Mouse (Mus musculus) MEL (cell line): ENCODE measurements around the gene Gpr108. TPM values are rescaled to one million over a fixed set of nuclear protein-coding genes. Genes with fewer than 3 reads are reported as not detected.

ENCODE experiments used
- DNase-seq: peaks from one replicate; pipeline ENCODE4 v3.0.0; 2011; ENCODE audit warnings: low read depth, low spot score
- H3K27ac ChIP-seq: 2 replicates; pipeline ENCODE4 v1.5.1; 2012; ENCODE audit warnings: low read depth, mild to moderate bottlenecking, control low read depth, low read length, moderate library complexity; ENCODE audit not compliant: control insufficient read depth
- H3K27me3 ChIP-seq, 2 experiments: fragments of 150-350 bp in 1 of 2; sonication (generic) in 1 of 2; 2 replicates each; pipeline ENCODE4 v1.6.1; 2012; ENCODE audit warnings: low read length in 2 of 2, mild to moderate bottlenecking in 2 of 2, improper control_type of control experiment in 1 of 2, moderate library complexity in 1 of 2; ENCODE audit not compliant: insufficient read depth in 2 of 2, control insufficient read depth in 1 of 2
- H3K36me3 ChIP-seq, 2 experiments: 2 replicates each; pipeline ENCODE4 v1.6.1; 2012 to 2014; ENCODE audit warnings: low read length in 2 of 2, improper control_type of control experiment in 1 of 2, inconsistent platforms in 1 of 2, mild to moderate bottlenecking in 1 of 2; ENCODE audit not compliant: insufficient read depth in 2 of 2, control insufficient read depth in 1 of 2
- H3K4me1 ChIP-seq, 2 experiments: fragments of 150-350 bp in 1 of 2; sonication (generic) in 1 of 2; 2 replicates each; pipeline ENCODE4 v1.6.1; 2012; ENCODE audit warnings: low read length in 2 of 2, improper control_type of control experiment in 1 of 2, mild to moderate bottlenecking in 1 of 2; ENCODE audit not compliant: insufficient read depth in 2 of 2, control insufficient read depth in 1 of 2
- H3K4me3 ChIP-seq, 2 experiments: fragments of 150-350 bp in 1 of 2; sonication (generic) in 1 of 2; 2 replicates each; pipeline ENCODE4 v1.5.1; 2012; ENCODE audit warnings: low read depth in 2 of 2, low read length in 2 of 2, mild to moderate bottlenecking in 2 of 2, moderate library complexity in 2 of 2, control low read depth in 1 of 2, improper control_type of control experiment in 1 of 2; ENCODE audit not compliant: control insufficient read depth in 1 of 2, insufficient read depth in 1 of 2
- H3K79me2 ChIP-seq: 2 replicates; pipeline ENCODE4 v1.6.1; 2012; ENCODE audit warnings: mild to moderate bottlenecking, low read length, moderate library complexity; ENCODE audit not compliant: control insufficient read depth, poor library complexity, insufficient read depth
- H3K9ac ChIP-seq: 2 replicates; pipeline ENCODE4 v1.6.1; 2012; ENCODE audit warnings: low read depth, mild to moderate bottlenecking, control low read depth, low read length, moderate library complexity; ENCODE audit not compliant: control insufficient read depth, poor library complexity, severe bottlenecking
- H3K9me3 ChIP-seq: fragments of 150-350 bp; sonication (generic); replicated peaks from 2 replicates; pipeline ENCODE4 v1.6.1; 2012; ENCODE audit warnings: mild to moderate bottlenecking, low read length, improper control_type of control experiment, moderate library complexity; ENCODE audit not compliant: insufficient read depth
- CHD1 ChIP-seq: IDR thresholded peaks from 2 replicates; pipeline ENCODE4 v1.6.1; 2012; ENCODE audit warnings: low read depth, mild to moderate bottlenecking, inconsistent platforms, low read length, improper control_type of control experiment
- CHD2 ChIP-seq: IDR thresholded peaks from 2 replicates; pipeline ENCODE4 v1.6.1; 2011; ENCODE audit warnings: low read length, improper control_type of control experiment
- CTCF ChIP-seq, 3 experiments: IDR thresholded peaks in 2 of 3; conservative IDR thresholded peaks in 1 of 3; 2 replicates each; pipeline ENCODE4 v1.5.1; 2011 to 2012; ENCODE audit warnings: low read length in 3 of 3, low read depth in 2 of 3, mild to moderate bottlenecking in 2 of 3, improper control_type of control experiment in 1 of 3, inconsistent platforms in 1 of 3, mixed read lengths in 1 of 3, moderate library complexity in 1 of 3; ENCODE audit not compliant: control insufficient read depth in 1 of 3, insufficient read depth in 1 of 3, poor library complexity in 1 of 3, severe bottlenecking in 1 of 3
- E2F4 ChIP-seq: IDR thresholded peaks from 2 replicates; pipeline ENCODE4 v1.6.1; 2011; ENCODE audit warnings: low read depth, low read length, improper control_type of control experiment, borderline replicate concordance
- ELF1 ChIP-seq: IDR thresholded peaks from 2 replicates; pipeline ENCODE4 v1.6.1; 2014; ENCODE audit warnings: low read depth, mild to moderate bottlenecking, inconsistent platforms, low read length, improper control_type of control experiment, moderate library complexity
- EP300 ChIP-seq, 2 experiments: IDR thresholded peaks; 2 replicates each; pipeline ENCODE4 v1.6.1; 2011; ENCODE audit warnings: improper control_type of control experiment in 2 of 2, low read length in 2 of 2, low read depth in 1 of 2, mild to moderate bottlenecking in 1 of 2
- ETS1 ChIP-seq: IDR thresholded peaks from 2 replicates; pipeline ENCODE4 v1.6.1; 2012; ENCODE audit warnings: low read depth, mild to moderate bottlenecking, inconsistent platforms, low read length, improper control_type of control experiment, moderate library complexity
- GABPA ChIP-seq: IDR thresholded peaks from 2 replicates; pipeline ENCODE4 v1.6.1; 2012; ENCODE audit warnings: low read depth, mild to moderate bottlenecking, inconsistent platforms, low read length, improper control_type of control experiment, moderate library complexity
- GATA1 ChIP-seq: IDR thresholded peaks from 2 replicates; pipeline ENCODE4 v1.6.1; 2011; ENCODE audit warnings: low read depth, low read length, improper control_type of control experiment
- HCFC1 ChIP-seq: IDR thresholded peaks from 2 replicates; pipeline ENCODE4 v1.6.1; 2012; ENCODE audit warnings: low read depth, mild to moderate bottlenecking, inconsistent platforms, low read length, improper control_type of control experiment, moderate library complexity
- KAT2A ChIP-seq: conservative IDR thresholded peaks from 2 replicates; pipeline ENCODE4 v1.6.1; 2012; ENCODE audit warnings: low read depth, low read length, improper control_type of control experiment, inconsistent platforms
- MAZ ChIP-seq: IDR thresholded peaks from 2 replicates; pipeline ENCODE4 v1.6.1; 2012; ENCODE audit warnings: low read depth, mild to moderate bottlenecking, inconsistent platforms, low read length, improper control_type of control experiment
- MXI1 ChIP-seq: IDR thresholded peaks from 2 replicates; pipeline ENCODE4 v1.6.1; 2011; ENCODE audit warnings: mild to moderate bottlenecking, low read depth, low read length, improper control_type of control experiment
- MYB ChIP-seq: IDR thresholded peaks from 2 replicates; pipeline ENCODE4 v1.6.1; 2011; ENCODE audit warnings: mild to moderate bottlenecking, low read depth, low read length, improper control_type of control experiment
- MYC ChIP-seq: IDR thresholded peaks from 2 replicates; pipeline ENCODE4 v1.6.1; 2011; ENCODE audit warnings: low read depth, mild to moderate bottlenecking, low read length, improper control_type of control experiment, moderate library complexity
- NELFE ChIP-seq: IDR thresholded peaks from 2 replicates; pipeline ENCODE4 v1.6.1; 2011; ENCODE audit warnings: low read depth, low read length, improper control_type of control experiment
- NRF1 ChIP-seq: IDR thresholded peaks from 2 replicates; pipeline ENCODE4 v1.6.1; 2014; ENCODE audit warnings: low read depth, mild to moderate bottlenecking, inconsistent platforms, low read length, improper control_type of control experiment, moderate library complexity; ENCODE audit not compliant: poor library complexity, insufficient read depth, severe bottlenecking
- POLR2A ChIP-seq, 2 experiments: IDR thresholded peaks; 2 replicates each; pipeline ENCODE4 v1.6.1; 2011 to 2012; ENCODE audit warnings: low read length in 2 of 2, mild to moderate bottlenecking in 2 of 2, control low read depth in 1 of 2, improper control_type of control experiment in 1 of 2, low read depth in 1 of 2, moderate library complexity in 1 of 2; ENCODE audit not compliant: control insufficient read depth in 1 of 2, insufficient read depth in 1 of 2, poor library complexity in 1 of 2
- POLR2AphosphoS2 ChIP-seq: IDR thresholded peaks from 2 replicates; pipeline ENCODE4 v1.6.1; 2011; ENCODE audit warnings: low read length, improper control_type of control experiment
- SIN3A ChIP-seq: IDR thresholded peaks from 2 replicates; pipeline ENCODE4 v1.6.1; 2012; ENCODE audit warnings: low read length, improper control_type of control experiment, inconsistent platforms
- SMC3 ChIP-seq: IDR thresholded peaks from 2 replicates; pipeline ENCODE4 v1.6.1; 2011; ENCODE audit warnings: low read depth, low read length, improper control_type of control experiment
- TAL1 ChIP-seq: IDR thresholded peaks from 2 replicates; pipeline ENCODE4 v1.6.1; 2012; ENCODE audit warnings: mild to moderate bottlenecking, inconsistent platforms, low read length, moderate library complexity, mixed read lengths
- TBP ChIP-seq: IDR thresholded peaks from 2 replicates; pipeline ENCODE4 v1.8.0; 2011; ENCODE audit warnings: low read depth, low read length, improper control_type of control experiment
- TCF12 ChIP-seq: IDR thresholded peaks from 2 replicates; pipeline ENCODE4 v1.6.1; 2014; ENCODE audit warnings: low read depth, mild to moderate bottlenecking, inconsistent platforms, low read length, improper control_type of control experiment, moderate library complexity
- UBTF ChIP-seq: IDR thresholded peaks from 2 replicates; pipeline ENCODE4 v1.6.1; 2012; ENCODE audit warnings: low read depth, mild to moderate bottlenecking, inconsistent platforms, low read length, improper control_type of control experiment, moderate library complexity, borderline replicate concordance; ENCODE audit not compliant: insufficient read depth
- ZMIZ1 ChIP-seq: IDR thresholded peaks from 2 replicates; pipeline ENCODE4 v1.6.1; 2012; ENCODE audit warnings: low read depth, mild to moderate bottlenecking, inconsistent platforms, low read length, improper control_type of control experiment, moderate library complexity
- polyA plus RNA-seq, 2 experiments: library from polyadenylated mRNA; stranded (reverse) in 1 of 2; unstranded in 1 of 2; fragments of >175 nt in 1 of 2; fragments of >200 nt in 1 of 2; gene quantifications; 2 replicates each; pipeline versions ENCODE4 v1.2.1 to v1.2.4; 2012; ENCODE audit warnings: low replicate concordance in 2 of 2, low read depth in 1 of 2; ENCODE audit not compliant: insufficient read length in 2 of 2, insufficient read depth in 1 of 2, missing spikeins in 1 of 2
- total RNA-seq: library from RNA; depleted of rRNA; stranded (reverse); fragments of 300-350 nt; gene quantifications from 2 replicates; pipeline ENCODE4 v1.2.3, GENCODE M21; 2012

The Gpr108 gene
- total and polyA plus RNA-seq, 3 experiments, result 21.8 to 35.9 TPM; not detected in 1

DNA sequence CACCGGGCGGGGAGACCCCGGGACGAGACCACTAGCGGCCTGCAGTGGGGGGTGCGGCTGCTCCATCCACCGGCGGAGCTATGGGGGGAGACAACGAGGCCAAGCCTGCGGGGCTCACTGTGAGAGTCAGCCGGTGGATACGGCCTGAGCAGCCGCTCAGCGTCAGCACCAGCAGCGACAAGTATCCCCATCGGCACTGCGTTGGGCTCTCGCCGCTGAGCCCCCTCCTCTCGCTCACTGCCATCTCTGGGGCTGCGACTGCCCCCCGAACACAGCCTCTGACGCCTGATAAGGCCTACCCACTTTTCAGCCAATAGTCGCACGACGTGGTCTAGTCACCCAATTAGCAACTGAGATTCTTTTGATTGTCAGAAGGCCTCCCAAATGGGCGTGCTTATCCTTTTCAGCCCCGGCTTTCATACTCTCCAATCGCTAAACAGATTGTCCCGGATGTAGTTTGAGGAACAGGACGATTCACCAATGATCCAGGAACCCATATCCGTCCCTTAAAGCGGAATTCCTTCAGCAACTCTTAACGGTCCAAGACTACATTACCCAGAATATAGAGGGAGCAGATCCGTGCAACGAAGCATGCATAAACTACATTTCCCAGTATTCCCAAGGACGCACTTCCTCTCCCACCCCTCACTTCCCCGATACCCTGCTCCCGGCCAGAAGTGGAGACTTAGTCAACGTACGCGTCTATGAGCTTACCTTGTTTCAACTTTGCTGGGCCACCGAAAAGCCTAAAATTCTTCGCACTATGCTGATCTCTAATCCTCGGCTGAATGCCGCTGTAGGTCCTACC, 649 bp downstream of the Gpr108 start:
- peak overlapping the region; percentile 81 for H3K27ac ChIP-seq
- H3K27me3 ChIP-seq, result no peaks in the 10 kb centered on the region
- DNase-seq, result peak; percentile 100
- TF ChIP-seq KAT2A, result peak; percentile 99
- peak; percentile 39 for TF ChIP-seq TCF12
- no peak for TF ChIP-seq SMC3
- TF ChIP-seq ETS1, result 0 out of 2 replicates have a peak, but pooled peaks have one; percentile 15
- TF ChIP-seq MYB, result no peak
- peak; percentile 38; the same call in 1 of the 2 replicates for TF ChIP-seq NRF1
- TF ChIP-seq GABPA, result no peak; the same call in 1 of the 2 replicates
- no peak for TF ChIP-seq CTCF (IDR thresholded peaks at IDR 0.05 in 2 of 3, conservative IDR thresholded peaks at IDR 0.05 in 1 of 3; ENCODE audit: control insufficient read depth in 1 of 3, insufficient read depth in 1 of 3, low read depth in 2 of 3, low read length in 3 of 3, poor library complexity in 1 of 3, severe bottlenecking in 1 of 3)
- peak; percentile 95 for TF ChIP-seq ELF1
- TF ChIP-seq TAL1, result no peak
- TF ChIP-seq CHD2, result peak; percentile 92
- peak; percentile 50 for TF ChIP-seq GATA1
- TF ChIP-seq ZMIZ1, result peak; percentile 25; the same call in 1 of the 2 replicates
- TF ChIP-seq MXI1, result peak; percentile 66; the same call in 1 of the 2 replicates
- TF ChIP-seq HCFC1, result peak; percentile 99
- TF ChIP-seq POLR2AphosphoS2, result peak; percentile 52; the same call in 1 of the 2 replicates
- no peak for TF ChIP-seq E2F4
- peak; percentile 68; the same call in 1 of the 2 replicates for TF ChIP-seq TBP
- peak; percentile 75 for TF ChIP-seq NELFE
- peak; percentile 73 for TF ChIP-seq MYC
- peak; percentile 47 to 63; a peak in 3 of 4 replicates for TF ChIP-seq POLR2A (IDR thresholded peaks at IDR 0.05; ENCODE audit: control insufficient read depth in 1 of 2, insufficient read depth in 1 of 2, low read depth in 1 of 2, low read length in 2 of 2, poor library complexity in 1 of 2)
- no peak for TF ChIP-seq UBTF
- TF ChIP-seq CHD1, result peak; percentile 99
- peak; percentile 52; the same call in 1 of the 2 replicates for TF ChIP-seq MAZ
- peak; percentile 68 for TF ChIP-seq SIN3A
- 0 out of 4 replicates have a peak, but pooled peaks of 1 of the 2 experiments have one; percentile 12 for TF ChIP-seq EP300 (IDR thresholded peaks at IDR 0.05; ENCODE audit: low read depth in 1 of 2, low read length in 2 of 2)
- H3K9me3 ChIP-seq, result no peaks in the 10 kb centered on the region
- peaks cover 0 to 11% of the 10 kb centered on the region in 2 experiments; a peak in 2 of 4 replicates for H3K36me3 ChIP-seq
- peak overlapping the region; percentile 87 for H3K9ac ChIP-seq
- H3K79me2 ChIP-seq, result peaks cover 13% of the 10 kb centered on the region
- peaks cover 0 to 24% of the 10 kb centered on the region in 2 experiments; a peak in 2 of 4 replicates for H3K4me1 ChIP-seq
- peak overlapping the region; percentile 85 to 91 for H3K4me3 ChIP-seq
